8 mouse cellular contexts compared by ENCODE assay signal in genomic region chr4:152140441-152140840, GRCm38 (mm10). TPM values are rescaled to one million over a fixed set of nuclear protein-coding genes. Genes with fewer than 3 reads are reported as not detected.
A peak's percentile ranks its signal among the peaks of the same experiment; 100 is the strongest.
DNase-seq lines count a peak whose midpoint lies in the region; ATAC-seq and TF ChIP-seq lines count a peak whose summit lies in the region.

No protein-coding gene starts in this region.

- ATAC-seq in intestine, postnatal 0 days: no peak
- ATAC-seq in intestine, embryonic 15.5 days: no peak
- ATAC-seq in erythroblast, adult 5-6 weeks (replicated peaks; ENCODE audit: low FRiP score, poor library complexity, severe bottlenecking): peak; percentile 67
- ATAC-seq in forebrain, embryonic 13.5 days: no peak

- no peak overlapping the region for H3K27ac ChIP-seq in intestine, postnatal 0 days (ENCODE audit: low read depth, low read length)
- no peak overlapping the region for H3K27ac ChIP-seq in intestine, embryonic 15.5 days
- H3K27ac ChIP-seq in forebrain, embryonic 13.5 days: no peak overlapping the region

- DNase-seq in CD4-positive, CD25-positive, alpha-beta regulatory T cell, adult 2 months (ENCODE audit: low read depth, low spot score): peak; percentile 77
- peak; percentile 64 for DNase-seq in MN1 (ENCODE audit: low spot score)
- DNase-seq in lung, postnatal 36 days: peak; percentile 68
- no peak for DNase-seq in right cerebral cortex, postnatal 14 days

- 32% methylated on average over 6 of the region's 6 CpGs for WGBS in intestine, postnatal 0 days
- 30% methylated on average over 6 of the region's 6 CpGs for WGBS in intestine, embryonic 15.5 days
- WGBS in forebrain, embryonic 13.5 days: 33% methylated on average over 6 of the region's 6 CpGs

- peak; percentile 86 for TF ChIP-seq CTCF in intestine, postnatal 0 days (IDR thresholded peaks at IDR 0.05; ENCODE audit: low read depth)

- no peak overlapping the region for H3K4me2 ChIP-seq in intestine, postnatal 0 days (replicated peaks; ENCODE audit: low read depth)
- no peak overlapping the region for H3K4me2 ChIP-seq in intestine, embryonic 15.5 days (replicated peaks)
- H3K4me2 ChIP-seq in forebrain, embryonic 13.5 days: no peak overlapping the region

- H3K9me3 ChIP-seq in intestine, postnatal 0 days (ENCODE audit: control insufficient read depth): no peaks in the 10 kb centered on the region
- no peaks in the 10 kb centered on the region for H3K9me3 ChIP-seq in intestine, embryonic 15.5 days
- no peaks in the 10 kb centered on the region for H3K9me3 ChIP-seq in forebrain, embryonic 13.5 days (replicated peaks)

- H3K4me1 ChIP-seq in intestine, postnatal 0 days (replicated peaks; ENCODE audit: control insufficient read depth, insufficient read depth, low read length): no peaks in the 10 kb centered on the region
- H3K4me1 ChIP-seq in intestine, embryonic 15.5 days (replicated peaks): peaks cover 9% of the 10 kb centered on the region
- peaks cover 11% of the 10 kb centered on the region for H3K4me1 ChIP-seq in forebrain, embryonic 13.5 days

- H3K27me3 ChIP-seq in intestine, postnatal 0 days (replicated peaks; ENCODE audit: control insufficient read depth, insufficient read depth, low read length): peaks cover 5% of the 10 kb centered on the region; the same call in 1 of the 2 replicates
- H3K27me3 ChIP-seq in intestine, embryonic 15.5 days (replicated peaks): 0 out of 2 replicates have a peak, but pooled peaks cover 3% of the 10 kb centered on the region
- H3K27me3 ChIP-seq in forebrain, embryonic 13.5 days: peaks cover 59% of the 10 kb centered on the region

- no peaks in the 10 kb centered on the region for H3K36me3 ChIP-seq in intestine, postnatal 0 days (ENCODE audit: control insufficient read depth, insufficient read depth)
- H3K36me3 ChIP-seq in intestine, embryonic 15.5 days: no peaks in the 10 kb centered on the region
- no peaks in the 10 kb centered on the region for H3K36me3 ChIP-seq in forebrain, embryonic 13.5 days (ENCODE audit: poor library complexity, severe bottlenecking)

- H3K4me3 ChIP-seq in intestine, postnatal 0 days (ENCODE audit: low read depth, low read length): no peak overlapping the region
- H3K4me3 ChIP-seq in intestine, embryonic 15.5 days (replicated peaks): no peak overlapping the region
- H3K4me3 ChIP-seq in forebrain, embryonic 13.5 days: no peak overlapping the region

- no peak overlapping the region for H3K9ac ChIP-seq in intestine, postnatal 0 days (ENCODE audit: low read depth, low read length)
- no peak overlapping the region for H3K9ac ChIP-seq in intestine, embryonic 15.5 days
- no peak overlapping the region for H3K9ac ChIP-seq in forebrain, embryonic 13.5 days

RNA-seq across cellular contexts. Expression of gene Espn, which starts 11.7 kb away (rescaled TPM):
- polyA plus RNA-seq in intestine, postnatal 0 days (2015; fragmentation: Nextera tagmentation; extraction: Ambion mirVana): 260 and 264 TPM in 2 replicates
- 29.2 and 30.8 TPM in 2 replicates for polyA plus RNA-seq in intestine, embryonic 15.5 days (2015; fragmentation: Nextera tagmentation; extraction: Ambion mirVana)
- not detected in 2 replicates for total RNA-seq in erythroblast, adult 5-6 weeks (2015; ENCODE audit: low replicate concordance)
- total RNA-seq in erythroblast, adult 5-6 weeks (2017; ENCODE audit: low replicate concordance): 0.34 and 0.42 TPM in 2 replicates
- polyA plus RNA-seq in forebrain, embryonic 13.5 days (2015; fragmentation: Nextera tagmentation; extraction: Ambion mirVana): 0.10 and 0.13 TPM in 2 replicates

RNA-seq across cellular contexts. Expression of gene Hes2, which starts 18.2 kb away (rescaled TPM):
- polyA plus RNA-seq in intestine, postnatal 0 days (2015; fragmentation: Nextera tagmentation; extraction: Ambion mirVana): 8.6 and 11.2 TPM in 2 replicates
- polyA plus RNA-seq in intestine, embryonic 15.5 days (2015; fragmentation: Nextera tagmentation; extraction: Ambion mirVana): 0.30 and 0.42 TPM in 2 replicates
- total RNA-seq in erythroblast, adult 5-6 weeks (2015; ENCODE audit: low replicate concordance): not detected in 2 replicates
- total RNA-seq in erythroblast, adult 5-6 weeks (2017; ENCODE audit: low replicate concordance): not detected in 2 replicates
- not detected in 2 replicates for polyA plus RNA-seq in forebrain, embryonic 13.5 days (2015; fragmentation: Nextera tagmentation; extraction: Ambion mirVana)

RNA-seq across cellular contexts. Expression of gene Tnfrsf25, which starts 24.7 kb away (rescaled TPM):
- polyA plus RNA-seq in intestine, postnatal 0 days (2015; fragmentation: Nextera tagmentation; extraction: Ambion mirVana): 0.82 and 1.2 TPM in 2 replicates
- polyA plus RNA-seq in intestine, embryonic 15.5 days (2015; fragmentation: Nextera tagmentation; extraction: Ambion mirVana): 1.4 and 1.5 TPM in 2 replicates
- total RNA-seq in erythroblast, adult 5-6 weeks (2015; ENCODE audit: low replicate concordance): not detected in 2 replicates
- total RNA-seq in erythroblast, adult 5-6 weeks (2017; ENCODE audit: low replicate concordance): not detected in 2 replicates
- polyA plus RNA-seq in forebrain, embryonic 13.5 days (2015; fragmentation: Nextera tagmentation; extraction: Ambion mirVana): 0.38 and 0.88 TPM in 2 replicates

RNA-seq across cellular contexts. Expression of gene Acot7, which starts 37.5 kb away (rescaled TPM):
- 24.1 and 28.7 TPM in 2 replicates for polyA plus RNA-seq in intestine, postnatal 0 days (2015; fragmentation: Nextera tagmentation; extraction: Ambion mirVana)
- 57.8 and 60.0 TPM in 2 replicates for polyA plus RNA-seq in intestine, embryonic 15.5 days (2015; fragmentation: Nextera tagmentation; extraction: Ambion mirVana)
- 15.3 and 19.4 TPM in 2 replicates for total RNA-seq in erythroblast, adult 5-6 weeks (2015; ENCODE audit: low replicate concordance)
- 5.2 and 9.7 TPM in 2 replicates for total RNA-seq in erythroblast, adult 5-6 weeks (2017; ENCODE audit: low replicate concordance)
- 126 and 135 TPM in 2 replicates for polyA plus RNA-seq in forebrain, embryonic 13.5 days (2015; fragmentation: Nextera tagmentation; extraction: Ambion mirVana)

Comparison
In these comparisons a context has a peak if more than half of its experiments do, and no peak if none do; other contexts are left out.
1. RNA of gene Espn, which starts 11.7 kb away (polyA plus RNA-seq): 260 to 264 TPM in intestine, postnatal 0 days and 29.2 to 30.8 TPM in intestine, embryonic 15.5 days; 0.10 to 0.13 TPM in forebrain, embryonic 13.5 days; every median in the first group is over 10 times any median in the second.